Mouse (Mus musculus): ENCODE data around the gene Gm1113.

The Gm1113 gene

DNA sequence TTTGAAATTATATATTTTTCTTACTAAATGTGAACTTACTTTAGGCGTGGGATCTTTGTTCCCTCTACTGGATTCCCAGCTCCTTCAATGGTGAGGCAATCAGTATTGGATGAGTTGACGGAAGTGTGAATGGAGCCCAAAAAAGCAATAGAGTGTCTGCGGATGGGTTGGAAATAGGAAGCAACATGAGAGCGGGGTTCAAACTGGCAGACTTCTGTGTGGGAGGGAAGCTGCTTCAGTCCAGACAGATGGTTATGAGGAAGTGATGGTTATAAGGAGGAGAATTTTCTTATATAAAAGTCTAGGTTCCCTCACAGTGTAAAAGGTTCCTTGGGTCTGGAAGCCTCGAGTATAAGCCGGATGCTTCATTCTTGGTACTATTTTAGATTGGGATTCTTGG, 38.6 kb downstream of the Gm1113 start:
- DNase-seq (ENCODE audit: low spot score), result no peak

DNA sequence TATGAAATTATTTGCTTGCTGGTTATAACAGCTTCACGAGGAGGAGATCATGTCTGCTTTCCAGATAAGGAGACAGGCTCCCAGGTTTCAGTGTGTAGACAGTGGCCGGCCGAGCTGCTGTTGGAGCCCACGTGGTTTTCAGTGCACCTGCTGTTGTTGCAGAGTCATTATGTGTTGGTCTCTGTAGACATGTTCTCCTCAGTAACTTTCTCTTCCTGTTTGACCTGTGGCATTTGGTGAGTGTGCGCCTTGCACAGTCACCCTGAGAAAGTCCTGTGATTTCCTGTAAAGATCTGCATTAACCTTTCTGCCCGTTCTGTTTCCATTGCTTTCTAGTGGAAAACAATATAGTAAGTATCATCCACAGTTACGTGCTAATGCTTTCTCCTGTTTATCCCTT, 42.7 kb downstream of the Gm1113 start:
- no peak for DNase-seq (ENCODE audit: low spot score)

GRCm38 (mm10) chr9:35474104-35474724, 43.9 kb downstream of the Gm1113 start:
- DNase-seq (ENCODE audit: low spot score), result no peak

DNA sequence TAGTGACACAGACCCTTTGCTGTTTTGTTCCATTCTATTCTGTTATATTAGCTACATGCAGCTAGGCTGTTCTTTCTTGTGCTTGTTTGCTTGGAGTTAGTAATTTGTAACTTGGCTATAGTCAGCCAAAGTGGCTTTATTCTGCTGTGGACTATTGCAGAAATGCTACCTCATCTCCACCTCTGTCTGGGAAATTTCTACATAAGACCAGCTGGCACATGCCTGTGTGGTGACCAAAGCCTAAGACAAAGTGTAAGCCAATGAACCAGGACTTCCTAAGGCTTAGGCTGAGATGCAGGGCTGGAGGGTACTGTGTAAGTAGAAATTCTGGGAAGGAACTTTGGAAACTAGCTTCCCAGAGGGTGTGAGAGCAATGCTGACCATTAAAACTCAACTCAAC, 49.2 kb downstream of the Gm1113 start:
- DNase-seq (ENCODE audit: low spot score), result no peak

GRCm38 (mm10) chr9:35467264-35467817, 50.7 kb downstream of the Gm1113 start:
- peak; percentile 69 for DNase-seq (ENCODE audit: low spot score)

DNA sequence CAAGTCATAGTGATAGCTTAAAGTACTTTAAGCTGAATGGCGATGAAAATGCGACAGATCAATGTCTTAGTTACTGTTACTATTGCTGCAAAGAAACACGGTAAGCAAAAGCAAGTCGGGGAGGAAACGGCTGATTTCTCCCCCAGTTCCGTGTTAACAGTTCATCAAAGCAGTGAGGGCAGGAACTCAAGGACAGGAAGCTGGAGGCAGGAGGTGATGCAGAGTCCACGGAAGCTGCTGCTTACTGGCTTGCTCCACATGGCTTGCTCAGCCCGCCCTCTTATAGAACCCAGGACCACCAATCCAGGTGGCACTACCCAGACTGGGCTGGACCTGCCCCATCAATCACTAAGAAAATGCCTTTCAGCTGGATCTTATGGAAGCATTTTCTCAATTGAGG, 58.5 kb downstream of the Gm1113 start:
- no peak for DNase-seq (ENCODE audit: low spot score)
